Mouse (Mus musculus) heart, embryonic 15.5 days (tissue): Measurements from ENCODE around the gene Usp32. TPM values are rescaled to one million over a fixed set of nuclear protein-coding genes. Genes with fewer than 3 reads are reported as not detected.
A peak's percentile ranks its signal among the peaks of the same experiment; 100 is the strongest.

Experiments
- ATAC-seq: fragments of 200-750 bp; cut with Nextera tagmentation; replicated peaks from 2 replicates; pipeline ENCODE4 v1.8.0; 2017; ENCODE audit warnings: low read depth, moderate TSS enrichment; ENCODE audit not compliant: insufficient number of reproducible peaks, insufficient read depth, low FRiP score
- H3K27ac ChIP-seq: fragments of 300-500 bp; sonication (generic); 2 replicates; pipeline ENCODE4 v1.5.1; 2015; ENCODE audit warnings: mild to moderate bottlenecking, inconsistent platforms
- H3K27me3 ChIP-seq: fragments of 300-500 bp; sonication (generic); 2 replicates; pipeline ENCODE4 v1.6.1; 2015; ENCODE audit warnings: inconsistent platforms
- H3K36me3 ChIP-seq: fragments of 300-500 bp; sonication (generic); 2 replicates; pipeline ENCODE4 v1.6.1; 2015; ENCODE audit warnings: mild to moderate bottlenecking, inconsistent platforms
- H3K4me1 ChIP-seq: fragments of 300-500 bp; sonication (generic); replicated peaks from 2 replicates; pipeline ENCODE4 v1.6.1; 2015; ENCODE audit warnings: inconsistent platforms
- H3K4me2 ChIP-seq: fragments of 300-500 bp; sonication (generic); 2 replicates; pipeline ENCODE4 v1.6.1; 2015; ENCODE audit warnings: inconsistent platforms, mild to moderate bottlenecking, moderate library complexity
- H3K4me3 ChIP-seq: fragments of 300-500 bp; sonication (generic); 2 replicates; pipeline ENCODE4 v1.5.1; 2015; ENCODE audit warnings: mild to moderate bottlenecking, inconsistent platforms
- H3K9ac ChIP-seq: fragments of 300-500 bp; sonication (generic); 2 replicates; pipeline ENCODE4 v1.6.1; 2015; ENCODE audit warnings: mild to moderate bottlenecking, inconsistent platforms
- H3K9me3 ChIP-seq: fragments of 300-500 bp; sonication (generic); replicated peaks from 2 replicates; pipeline ENCODE4 v1.6.1; 2016; ENCODE audit warnings: inconsistent platforms
- WGBS: fragments of 180-500 bp; shearing (Covaris S2); methylation state at CpG from one replicate; pipeline ENCODE4 v1.1.7; 2015; ENCODE audit warnings: mixed read lengths; 5-methylcytosine and 5-hydroxymethylcytosine counted together
- polyA plus RNA-seq: library from polyadenylated mRNA; unstranded; fragments of >200 nt; fragmentation: Nextera tagmentation; extraction: Ambion mirVana; gene quantifications from 2 replicates; pipeline ENCODE4 v1.2.1, GENCODE M21; 2015

Gene Usp32
- polyA plus RNA-seq, 1 experiment from 2014 or later, result 3.0 TPM

DNA sequence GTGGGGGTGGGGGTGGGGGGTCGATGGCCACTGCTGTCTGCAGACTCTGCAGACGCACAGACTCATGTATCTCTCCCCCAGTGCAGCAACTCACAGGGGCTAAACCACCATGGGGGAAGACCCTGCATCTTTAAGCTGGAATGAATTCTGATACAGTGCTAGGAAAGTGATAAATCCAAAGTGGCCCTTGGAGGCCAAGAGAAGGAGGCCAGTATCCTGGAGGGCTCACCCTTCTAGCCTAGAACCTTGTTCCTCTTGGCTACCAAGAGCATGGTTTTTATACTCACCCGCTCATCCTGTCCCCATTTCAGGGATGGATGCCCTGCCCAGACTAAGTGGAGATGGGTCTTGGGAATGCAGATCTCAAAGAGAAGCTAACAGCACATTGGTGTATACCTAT lies 179.7 kb downstream of the Usp32 start:
- no peak overlapping the region for H3K9ac ChIP-seq
- peaks cover 29% of the 10 kb centered on the region for H3K4me1 ChIP-seq
- no peak overlapping the region for H3K27ac ChIP-seq
- H3K27me3 ChIP-seq, result peaks cover 45% of the 10 kb centered on the region
- no peak overlapping the region for H3K4me3 ChIP-seq
- no peaks in the 10 kb centered on the region for H3K36me3 ChIP-seq
- peak overlapping the region; percentile 28; the same call in 1 of the 2 replicates for H3K4me2 ChIP-seq
- H3K9me3 ChIP-seq, result no peaks in the 10 kb centered on the region
- no peak for ATAC-seq
- 41% methylated on average over 3 of the region's 3 CpGs for WGBS

DNA sequence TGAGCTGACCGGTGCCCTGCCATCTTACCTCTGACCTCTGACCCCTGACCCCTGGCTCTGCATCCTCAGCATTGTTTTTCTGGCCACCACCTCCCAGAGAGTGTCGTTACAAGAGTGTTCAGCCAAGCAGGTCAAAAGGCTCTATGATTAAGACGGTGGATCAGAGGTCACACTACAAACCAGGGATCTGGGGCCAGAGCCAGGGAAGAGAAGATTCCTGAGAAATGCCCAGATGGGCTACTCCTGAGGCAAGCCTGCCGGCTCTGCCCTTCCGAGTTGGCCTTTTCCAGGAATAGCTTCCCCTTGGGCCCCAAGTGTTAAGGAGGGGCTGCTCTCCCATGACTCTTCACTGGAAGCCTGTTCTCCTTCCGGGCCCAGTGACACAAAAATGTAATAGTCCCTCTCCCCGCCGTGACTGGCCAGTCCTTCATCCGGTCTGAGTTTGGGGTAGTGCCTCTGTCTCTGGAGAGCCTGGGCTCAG lies 180.2 kb downstream of the Usp32 start:
- ATAC-seq, result no peak
- 4% methylated on average over 9 of the region's 9 CpGs for WGBS
- no peak overlapping the region for H3K9ac ChIP-seq

GRCm38 (mm10) chr11:84959181-84959580 lies 180.8 kb downstream of the Usp32 start:
- WGBS, result 30% methylated on average over 5 of the region's 5 CpGs
- peaks cover 45% of the 10 kb centered on the region for H3K27me3 ChIP-seq
- no peak overlapping the region for H3K4me2 ChIP-seq
- H3K4me1 ChIP-seq, result peaks cover 29% of the 10 kb centered on the region
- no peak for ATAC-seq
- H3K27ac ChIP-seq, result no peak overlapping the region
- no peak overlapping the region for H3K9ac ChIP-seq
- no peaks in the 10 kb centered on the region for H3K9me3 ChIP-seq
- no peaks in the 10 kb centered on the region for H3K36me3 ChIP-seq
- H3K4me3 ChIP-seq, result no peak overlapping the region

More for the DNA sequence above, 180.2 kb downstream of the Usp32 start:
- Histone ChIP-seq H3K9me3 (no peaks in the 10 kb centered on the region), H3K4me1 (peaks cover 29% of the 10 kb centered on the region), H3K4me3 (no peak overlapping the region), H3K36me3 (no peaks in the 10 kb centered on the region), H3K27me3 (peaks cover 45% of the 10 kb centered on the region), H3K4me2 (peak overlapping the region; percentile 28), H3K27ac (no peak overlapping the region)

- Histone ChIP-seq H3K27ac (no peak overlapping the region), H3K9ac (no peak overlapping the region), H3K4me3 (peak overlapping the region; percentile 40), H3K4me2 (peak overlapping the region; percentile 61), H3K4me1 (peaks cover 29% of the 10 kb centered on the region), H3K9me3 (no peaks in the 10 kb centered on the region), H3K27me3 (peaks cover 45% of the 10 kb centered on the region), H3K36me3 (no peaks in the 10 kb centered on the region)
- ATAC-seq, result no peak
- WGBS, result 4% methylated on average over 11 of the region's 11 CpGs
These were observed 181.7 kb downstream of the Usp32 start for GRCm38 (mm10) chr11:84958271-84958630.

GRCm38 (mm10) chr11:84957591-84958270 lies 182.2 kb downstream of the Usp32 start, which contains the start of gene Car4:
Gene Car4, plus strand, starts transcription at chr11:84957786.
- H3K36me3 ChIP-seq, result no peaks in the 10 kb centered on the region
- WGBS, result under 1% methylated on average over 49 of the region's 49 CpGs
- no peak for ATAC-seq
- no peaks in the 10 kb centered on the region for H3K9me3 ChIP-seq
- H3K27me3 ChIP-seq, result peaks cover 45% of the 10 kb centered on the region
- no peak within 1 kb of the TSS for H3K27ac ChIP-seq
- peaks cover 29% of the 10 kb centered on the region for H3K4me1 ChIP-seq
- H3K9ac ChIP-seq, result peak within 1 kb of the TSS; percentile 7; the same call in 1 of the 2 replicates
- peak within 1 kb of the TSS; percentile 61 for H3K4me2 ChIP-seq
- H3K4me3 ChIP-seq, result peak within 1 kb of the TSS; percentile 40

DNA sequence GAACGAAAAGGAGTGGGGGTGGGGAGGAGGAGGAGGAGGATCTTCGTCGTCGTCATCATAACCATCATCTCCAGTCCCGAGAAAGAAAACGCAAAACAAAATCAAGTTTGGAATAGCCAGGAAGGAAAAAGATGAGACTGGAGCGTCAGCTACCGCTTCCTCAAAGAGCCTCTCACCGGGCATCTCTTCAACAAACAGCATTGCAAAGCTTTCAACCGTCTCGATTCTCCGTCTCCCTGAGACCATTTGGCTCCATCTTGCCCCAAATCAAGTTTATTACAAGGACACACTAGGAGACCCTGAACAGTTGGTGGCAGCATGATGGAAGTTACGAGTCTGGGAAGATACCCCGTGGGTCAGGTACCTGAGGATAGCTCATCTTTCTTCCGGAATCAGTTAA lies 182.8 kb downstream of the Usp32 start:
- WGBS, result 4% methylated on average over 15 of the region's 15 CpGs
- no peaks in the 10 kb centered on the region for H3K36me3 ChIP-seq
- H3K9me3 ChIP-seq, result no peaks in the 10 kb centered on the region
- no peak overlapping the region for H3K9ac ChIP-seq
- ATAC-seq, result no peak
- H3K4me3 ChIP-seq, result peak overlapping the region; percentile 40
- H3K27ac ChIP-seq, result no peak overlapping the region
- H3K4me2 ChIP-seq, result peak overlapping the region; percentile 61
- H3K4me1 ChIP-seq, result peaks cover 29% of the 10 kb centered on the region
- peaks cover 45% of the 10 kb centered on the region for H3K27me3 ChIP-seq

DNA sequence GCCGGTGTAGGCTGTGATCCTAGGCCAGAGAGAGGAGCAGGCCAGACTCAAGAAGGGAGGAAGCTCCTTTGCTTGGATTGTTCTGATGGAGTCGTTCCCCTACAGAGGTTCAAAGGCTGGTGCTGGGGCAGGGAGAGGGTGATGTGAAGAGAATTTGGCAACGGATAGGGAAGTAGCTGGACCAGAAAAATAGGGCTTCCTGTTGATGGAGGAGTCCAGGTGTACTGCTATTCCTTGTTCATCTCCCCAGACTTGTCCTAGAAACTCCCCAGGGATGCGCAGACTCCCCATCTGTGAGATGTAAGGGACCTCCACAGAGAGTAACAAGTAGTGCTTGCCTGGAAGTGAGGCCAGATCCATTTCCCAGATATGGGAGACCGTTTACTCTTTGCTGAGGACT lies 183.6 kb downstream of the Usp32 start:
- H3K27me3 ChIP-seq, result peaks cover 45% of the 10 kb centered on the region
- no peak overlapping the region for H3K4me3 ChIP-seq
- 29% methylated on average over 5 of the region's 5 CpGs for WGBS
- no peak overlapping the region for H3K27ac ChIP-seq
- no peaks in the 10 kb centered on the region for H3K9me3 ChIP-seq
- H3K4me1 ChIP-seq, result peaks cover 29% of the 10 kb centered on the region
- no peak for ATAC-seq
- no peaks in the 10 kb centered on the region for H3K36me3 ChIP-seq
- no peak overlapping the region for H3K9ac ChIP-seq
- H3K4me2 ChIP-seq, result no peak overlapping the region

GRCm38 (mm10) chr11:84952611-84953010 lies 187.3 kb downstream of the Usp32 start:
- no peak for ATAC-seq
- WGBS, result 27% methylated on average over 2 of the region's 2 CpGs
- H3K4me2 ChIP-seq, result no peak overlapping the region
- peaks cover 19% of the 10 kb centered on the region for H3K27me3 ChIP-seq
- no peaks in the 10 kb centered on the region for H3K36me3 ChIP-seq
- H3K4me3 ChIP-seq, result no peak overlapping the region
- H3K9ac ChIP-seq, result no peak overlapping the region
- H3K9me3 ChIP-seq, result no peaks in the 10 kb centered on the region
- H3K27ac ChIP-seq, result no peak overlapping the region
- H3K4me1 ChIP-seq, result peaks cover 5% of the 10 kb centered on the region

- Histone ChIP-seq H3K27me3 (peaks cover 29% of the 10 kb centered on the region), H3K9me3 (no peaks in the 10 kb centered on the region), H3K36me3 (no peaks in the 10 kb centered on the region), H3K4me1 (no peaks in the 10 kb centered on the region; the same call in none of the 2 replicates), H3K9ac (no peak overlapping the region), H3K4me2 (no peak overlapping the region), H3K27ac (no peak overlapping the region), H3K4me3 (no peak overlapping the region)
- no peak for ATAC-seq
- 37% methylated on average over 3 of the region's 3 CpGs for WGBS
These were observed 191.4 kb downstream of the Usp32 start for GRCm38 (mm10) chr11:84948526-84948925.

GRCm38 (mm10) chr11:84948114-84948513 lies 191.8 kb downstream of the Usp32 start:
- no peak for ATAC-seq
- H3K4me3 ChIP-seq, result no peak overlapping the region
- H3K36me3 ChIP-seq, result no peaks in the 10 kb centered on the region
- WGBS, result 50% methylated on average over 3 of the region's 3 CpGs
- no peak overlapping the region for H3K4me2 ChIP-seq
- no peaks in the 10 kb centered on the region; the same call in none of the 2 replicates for H3K4me1 ChIP-seq
- no peak overlapping the region for H3K27ac ChIP-seq
- no peak overlapping the region for H3K9ac ChIP-seq
- H3K9me3 ChIP-seq, result no peaks in the 10 kb centered on the region
- peaks cover 33% of the 10 kb centered on the region for H3K27me3 ChIP-seq

- Histone ChIP-seq H3K4me3 (no peak overlapping the region), H3K4me2 (no peak overlapping the region), H3K4me1 (no peaks in the 10 kb centered on the region; the same call in none of the 2 replicates), H3K27me3 (peaks cover 35% of the 10 kb centered on the region), H3K27ac (no peak overlapping the region), H3K9me3 (no peaks in the 10 kb centered on the region), H3K9ac (no peak overlapping the region), H3K36me3 (no peaks in the 10 kb centered on the region)
- 77% methylated on average over 6 of the region's 6 CpGs for WGBS
- no peak for ATAC-seq
These were observed 192.8 kb downstream of the Usp32 start for GRCm38 (mm10) chr11:84947206-84947605.

- 44% methylated on average over 3 of the region's 3 CpGs for WGBS
- ATAC-seq, result no peak
These were observed 194.1 kb downstream of the Usp32 start for GRCm38 (mm10) chr11:84945841-84946240.

More at GRCm38 (mm10) chr11:84945841-84946240, 194.1 kb downstream of the Usp32 start:
- Histone ChIP-seq H3K4me3 (no peak overlapping the region), H3K9ac (no peak overlapping the region), H3K36me3 (no peaks in the 10 kb centered on the region), H3K9me3 (no peaks in the 10 kb centered on the region), H3K4me1 (no peaks in the 10 kb centered on the region; the same call in none of the 2 replicates), H3K27ac (no peak overlapping the region), H3K4me2 (no peak overlapping the region), H3K27me3 (peaks cover 35% of the 10 kb centered on the region)
